Mouse (Mus musculus): ENCODE results near the gene 1700008O03Rik.

The 1700008O03Rik gene

DNA sequence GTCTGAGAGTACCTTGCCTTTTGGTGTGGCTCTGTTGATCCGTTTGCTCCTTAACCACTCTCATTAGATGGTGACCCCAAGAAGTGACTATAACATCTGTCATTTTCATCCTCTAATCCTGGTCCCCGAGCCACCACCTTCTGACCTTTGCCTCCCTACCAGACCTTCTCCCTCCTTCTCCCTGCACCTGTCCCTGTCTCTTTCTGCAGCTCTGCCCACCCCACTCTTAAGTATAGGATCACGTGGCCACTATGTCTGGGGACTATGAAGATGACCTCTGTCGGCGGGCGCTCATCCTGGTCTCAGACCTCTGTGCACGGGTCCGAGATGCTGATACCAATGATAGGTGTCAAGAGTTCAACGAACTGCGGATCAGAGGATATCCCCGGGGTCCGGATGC lies at the start of gene 1700008O03Rik:
TSS of gene 1700008O03Rik (minus strand) at position 101 of the 400 bp plus-strand sequence.
- DNase-seq (ENCODE audit: low read depth, low spot score): no peak

GRCm38 (mm10) chr7:44434089-44434488 lies 48.5 kb upstream of the 1700008O03Rik start:
- DNase-seq (ENCODE audit: low read depth, low spot score): no peak

DNA sequence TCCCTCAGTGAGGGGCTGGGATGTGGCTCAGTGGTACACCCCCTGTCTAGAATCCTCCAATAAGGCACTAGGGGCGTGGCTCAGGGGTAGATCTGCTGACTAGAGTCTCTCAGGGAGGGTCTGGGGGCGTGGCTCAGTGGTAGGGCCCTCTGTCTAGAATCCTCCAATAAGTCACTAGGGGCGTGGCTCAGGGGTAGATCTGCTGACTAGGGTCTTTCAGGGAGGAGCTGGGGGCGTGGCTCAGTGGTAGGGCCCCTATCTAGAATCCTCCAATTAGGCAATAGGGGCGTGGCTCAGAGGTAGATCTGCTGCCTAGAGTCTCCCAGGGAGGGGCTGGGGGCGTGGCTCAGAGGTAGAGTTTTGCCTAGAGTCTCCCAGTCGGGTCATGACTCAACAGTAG lies 47.8 kb upstream of the 1700008O03Rik start:
- DNase-seq (ENCODE audit: low read depth, low spot score): no peak

GRCm38 (mm10) chr7:44432550-44432949 lies 46.9 kb upstream of the 1700008O03Rik start:
- DNase-seq (ENCODE audit: low read depth, low spot score): no peak

DNA sequence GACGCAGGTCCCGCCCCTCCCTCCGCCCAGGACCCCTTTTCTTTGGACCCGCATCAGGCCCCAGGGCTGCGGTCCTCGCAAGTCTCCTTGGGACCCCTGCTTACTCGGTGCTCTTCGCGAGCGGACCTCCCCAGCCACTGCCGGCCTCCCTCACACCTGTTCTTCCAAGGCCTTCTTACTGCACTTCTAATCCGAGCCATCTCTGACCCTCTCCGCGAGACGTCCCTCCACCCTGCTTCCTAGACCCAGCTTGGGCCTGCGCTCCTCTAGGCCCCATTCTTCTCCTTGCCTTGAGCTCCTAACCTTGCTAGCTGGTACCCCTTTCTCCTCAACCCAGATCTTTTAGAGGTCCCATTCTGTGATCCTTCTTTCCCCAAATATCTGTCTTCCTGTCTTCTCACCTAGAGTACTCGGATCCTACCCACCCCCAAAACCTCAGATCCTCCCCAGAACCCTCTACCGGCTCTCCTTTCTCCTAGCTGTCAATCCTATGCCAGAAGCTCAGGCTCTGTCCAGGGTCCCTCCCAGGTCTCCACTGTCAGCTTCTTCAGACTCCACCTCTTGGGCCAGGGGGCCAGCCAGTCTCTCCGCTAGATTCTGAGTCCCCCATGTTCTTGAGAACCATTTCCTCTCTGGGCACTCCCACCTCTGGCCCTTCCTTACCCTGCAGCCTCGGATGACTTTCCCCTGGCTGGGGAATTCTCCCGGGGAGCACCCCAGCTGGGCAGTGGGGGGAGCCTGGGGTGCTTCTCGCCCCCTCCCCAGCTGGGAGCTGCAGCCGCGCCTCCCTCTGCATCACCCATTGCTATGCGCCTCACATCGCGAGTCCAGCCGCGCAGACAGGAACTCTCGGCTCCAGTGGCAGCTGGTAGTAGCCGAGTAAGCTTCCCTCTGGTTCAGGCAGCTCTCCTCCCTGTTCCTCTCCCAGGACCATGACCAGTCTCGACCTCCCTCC lies 44.2 kb upstream of the 1700008O03Rik start:
- no peak for DNase-seq (ENCODE audit: low read depth, low spot score)

- peak; percentile 83 for DNase-seq (ENCODE audit: low read depth, low spot score)
Measured at GRCm38 (mm10) chr7:44428968-44429521, 43.4 kb upstream of the 1700008O03Rik start, which contains the start of gene Lrrc4b. Lrrc4b (plus strand) TSS chr7:44429018.

DNA sequence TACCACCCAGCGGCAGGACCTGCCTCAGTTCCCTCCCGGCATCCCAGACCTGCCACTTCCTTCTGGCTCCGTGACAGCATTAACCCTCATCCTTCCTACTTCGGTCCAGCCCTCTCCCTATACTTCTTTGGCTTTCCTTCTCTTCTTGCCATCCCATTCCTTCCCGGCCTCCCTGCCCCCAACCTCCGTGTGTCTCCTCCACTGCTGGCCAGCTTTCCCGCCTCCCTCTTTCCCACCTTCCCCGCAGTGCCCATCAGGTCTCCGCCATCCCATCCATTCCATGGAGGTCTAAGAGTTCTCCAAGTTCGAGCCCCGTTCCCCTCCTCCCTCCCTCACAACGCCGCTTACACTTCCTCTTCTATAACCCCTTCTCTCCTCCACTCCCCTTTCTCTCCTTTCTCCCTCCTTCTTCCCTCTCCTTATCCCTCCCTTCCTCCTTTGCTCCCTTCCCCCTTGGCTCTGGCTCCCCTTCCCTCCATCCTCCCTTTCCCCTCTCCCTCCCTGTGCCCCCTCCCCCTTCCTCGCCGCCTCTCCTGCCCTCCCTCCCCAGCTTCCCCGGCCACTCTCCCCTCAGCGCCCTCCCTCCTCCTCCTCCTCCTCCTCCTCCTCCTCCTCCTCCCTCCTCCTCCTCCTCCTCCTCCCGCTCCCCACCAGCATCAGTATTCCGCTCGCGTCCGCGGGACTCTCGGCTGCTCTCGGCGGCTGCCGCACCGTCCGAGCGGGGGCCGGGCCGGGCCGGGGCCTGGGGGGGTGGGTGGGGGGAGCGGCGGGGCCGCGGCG lies 42.7 kb upstream of the 1700008O03Rik start:
- no peak for DNase-seq (ENCODE audit: low read depth, low spot score)

GRCm38 (mm10) chr7:44427666-44428065 lies 42.0 kb upstream of the 1700008O03Rik start:
- no peak for DNase-seq (ENCODE audit: low read depth, low spot score)

- DNase-seq (ENCODE audit: low read depth, low spot score): no peak
Measured at GRCm38 (mm10) chr7:44413307-44413706, 27.7 kb upstream of the 1700008O03Rik start.

- no peak for DNase-seq (ENCODE audit: low read depth, low spot score)
Measured at GRCm38 (mm10) chr7:44411144-44411543, 25.5 kb upstream of the 1700008O03Rik start.

DNA sequence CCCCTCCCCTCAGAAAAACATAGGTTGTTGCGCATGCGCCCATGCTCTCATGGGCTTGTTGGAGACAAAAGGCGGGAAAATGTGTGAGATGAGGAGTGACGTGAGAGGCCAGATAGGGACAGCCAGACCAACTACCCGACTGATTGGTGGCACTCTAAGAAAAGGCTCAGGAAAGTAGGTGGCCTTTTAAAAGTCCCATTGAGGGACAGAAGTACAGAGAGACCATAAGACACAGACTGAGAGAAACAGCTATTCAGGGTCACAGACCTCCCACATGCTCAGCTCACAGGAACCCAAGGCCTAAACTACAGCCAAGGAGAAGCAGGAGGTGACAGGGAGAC lies 20.4 kb upstream of the 1700008O03Rik start:
- DNase-seq (ENCODE audit: low read depth, low spot score): no peak

DNA sequence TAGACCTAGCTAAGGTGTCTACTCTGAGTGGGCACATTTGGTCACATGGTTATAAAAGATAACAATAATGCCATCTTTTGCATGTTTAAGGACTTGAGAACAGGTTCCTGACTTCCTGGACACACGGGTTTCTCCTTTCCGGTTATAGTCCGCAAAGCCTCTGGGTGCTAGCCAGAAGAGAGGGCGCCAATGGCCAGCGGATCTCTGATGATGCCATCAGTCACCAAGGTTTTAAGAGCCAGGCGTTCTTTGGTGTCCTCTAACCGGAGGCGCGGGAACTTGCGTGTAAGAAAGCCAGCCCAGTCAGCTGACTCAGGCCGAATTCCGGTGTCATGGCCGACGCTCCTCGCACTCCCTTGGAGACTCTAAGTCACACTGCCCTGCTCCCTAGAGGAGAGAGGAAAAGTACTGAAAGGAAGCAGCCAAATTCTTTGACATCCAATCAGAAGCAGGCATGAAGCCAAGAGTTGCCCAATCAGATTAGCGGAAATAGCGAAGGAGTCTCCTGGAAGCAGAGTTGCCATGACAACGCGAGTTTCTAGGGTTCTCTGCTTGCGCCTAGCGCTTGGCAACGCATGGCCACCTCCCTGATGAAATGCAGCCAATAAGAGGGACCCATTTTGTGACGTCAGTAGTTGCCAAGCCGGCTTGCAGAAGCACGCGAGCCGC lies 19.9 kb upstream of the 1700008O03Rik start:
- peak; percentile 100 for DNase-seq (ENCODE audit: low read depth, low spot score)

DNA sequence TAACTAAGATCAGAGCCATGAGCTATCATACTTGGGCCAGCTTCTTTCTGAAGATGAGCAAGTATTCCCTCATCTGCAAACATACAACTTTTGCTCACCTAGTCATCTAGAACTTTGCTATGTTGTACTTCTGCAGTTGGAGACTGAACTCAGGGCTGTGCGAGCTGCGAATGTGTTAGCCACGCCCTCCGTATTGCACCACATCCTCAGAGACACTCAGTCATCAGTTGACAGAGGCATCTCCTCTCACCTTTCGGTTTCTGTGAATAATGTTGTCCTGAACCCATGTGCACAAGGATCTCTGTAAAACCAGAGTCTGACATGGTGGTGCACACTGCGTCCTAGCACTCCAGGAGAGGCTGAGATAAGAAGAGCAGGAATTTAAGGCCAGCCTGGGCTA lies 16.1 kb upstream of the 1700008O03Rik start:
- no peak for DNase-seq (ENCODE audit: low read depth, low spot score)

- DNase-seq (ENCODE audit: low read depth, low spot score): no peak
Measured at GRCm38 (mm10) chr7:44398570-44398969, 12.9 kb upstream of the 1700008O03Rik start.

DNA sequence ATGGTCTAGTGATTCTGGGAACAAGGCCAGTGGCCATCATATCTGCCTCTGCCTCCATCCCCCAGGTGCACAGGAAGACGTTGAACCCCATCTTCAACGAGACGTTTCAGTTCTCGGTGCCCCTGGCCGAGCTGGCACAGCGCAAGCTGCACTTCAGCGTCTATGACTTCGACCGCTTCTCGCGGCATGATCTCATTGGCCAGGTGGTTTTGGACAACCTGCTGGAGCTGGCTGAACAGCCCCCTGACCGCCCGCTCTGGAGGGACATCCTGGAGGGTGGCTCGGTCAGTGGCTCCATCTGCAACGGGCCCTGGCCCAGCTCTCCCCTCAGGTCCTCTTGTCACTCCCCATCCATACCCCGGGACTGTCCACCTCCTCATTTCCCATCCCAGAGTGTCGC lies 7.7 kb upstream of the 1700008O03Rik start:
- no peak for DNase-seq (ENCODE audit: low read depth, low spot score)

GRCm38 (mm10) chr7:44392341-44392740 lies 6.7 kb upstream of the 1700008O03Rik start:
- no peak for DNase-seq (ENCODE audit: low read depth, low spot score)

DNA sequence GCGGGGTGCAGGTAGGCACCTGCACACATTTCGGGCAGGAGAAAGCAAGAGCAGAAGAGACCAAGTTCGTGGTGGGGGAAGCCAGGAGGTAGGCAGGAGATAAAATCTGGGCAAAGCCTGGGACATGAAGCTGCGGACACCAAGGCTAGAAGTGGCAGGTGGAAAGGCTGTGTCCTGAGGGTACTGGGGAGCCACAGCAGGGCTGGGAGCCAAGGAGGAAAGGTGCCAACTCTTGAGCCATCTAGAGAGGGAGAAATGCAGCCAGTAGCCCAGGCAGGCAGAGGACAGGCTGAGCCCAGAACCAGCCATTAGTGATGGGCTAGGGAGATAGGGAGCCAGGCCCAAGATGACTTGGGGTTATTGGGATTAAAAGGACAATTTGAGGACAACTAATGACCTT lies 6.2 kb upstream of the 1700008O03Rik start:
- no peak for DNase-seq (ENCODE audit: low read depth, low spot score)

GRCm38 (mm10) chr7:44384716-44385059 lies 932 bp downstream of the 1700008O03Rik start:
- no peak for DNase-seq (ENCODE audit: low read depth, low spot score)

DNA sequence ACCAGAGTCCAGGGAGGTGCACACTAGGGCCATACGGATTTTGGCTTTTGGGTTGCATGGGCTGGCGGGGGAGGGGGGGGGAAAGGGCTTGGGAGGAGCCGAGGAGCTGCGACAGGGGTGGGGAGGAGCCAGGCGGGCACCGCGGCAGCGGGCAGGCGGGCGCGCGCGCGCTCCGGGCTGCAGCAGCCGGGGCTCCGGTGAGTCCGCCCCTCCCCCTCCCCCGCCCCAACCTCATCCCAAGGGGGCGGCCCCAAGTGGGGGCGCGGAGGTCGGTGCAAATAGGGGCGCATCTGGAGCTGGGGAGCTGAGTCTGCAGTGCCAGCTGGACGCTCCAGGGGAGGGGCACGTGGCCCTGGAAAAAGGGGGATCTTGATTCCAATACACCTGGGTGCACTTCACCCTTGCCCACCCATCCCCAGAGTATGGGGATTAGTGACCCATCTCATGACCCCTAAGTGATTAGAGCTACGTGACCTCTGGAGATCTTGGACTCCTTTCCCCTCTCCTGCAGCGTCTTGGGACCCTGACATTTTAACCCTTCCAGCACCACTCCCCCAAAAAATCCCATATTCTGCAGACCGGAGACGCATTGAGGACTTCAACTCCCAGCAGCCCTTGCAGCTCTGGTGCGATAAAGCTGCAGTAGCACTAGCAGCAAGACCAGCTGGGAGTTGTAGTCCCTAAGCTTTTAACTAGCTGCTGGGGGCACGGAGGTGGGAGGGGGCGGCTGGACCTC lies 1.5 kb downstream of the 1700008O03Rik start, which contains the start of gene Syt3:
TSS of gene Syt3 (plus strand) at position 123 of the 736 bp plus-strand sequence.
- peak; percentile 73 for DNase-seq (ENCODE audit: low read depth, low spot score)

DNA sequence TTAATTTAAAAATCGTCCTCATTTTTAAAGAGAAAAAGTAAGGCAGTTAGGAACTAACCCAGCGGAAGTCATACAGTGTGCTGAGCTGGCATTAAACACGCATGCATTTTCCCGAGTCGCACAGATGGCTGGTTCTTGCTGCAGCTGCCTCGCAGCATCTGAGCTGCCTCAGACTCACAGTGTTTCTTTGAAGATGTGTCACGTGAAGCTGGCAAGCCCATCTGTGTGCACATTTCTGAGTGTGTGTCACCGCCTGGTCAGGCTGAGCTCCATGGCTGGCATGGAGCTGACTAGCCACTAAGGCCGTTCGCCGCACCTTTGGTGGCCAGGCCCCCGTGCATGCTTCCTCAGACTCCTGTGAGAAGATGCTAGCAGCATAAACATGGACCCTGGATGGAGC lies 3.1 kb downstream of the 1700008O03Rik start:
- DNase-seq (ENCODE audit: low read depth, low spot score): no peak

GRCm38 (mm10) chr7:44378290-44378689 lies 7.3 kb downstream of the 1700008O03Rik start:
- DNase-seq (ENCODE audit: low read depth, low spot score): no peak

Measured in brain, embryonic 18.5 days (tissue).